Mouse (Mus musculus) retina, embryonic 14.5 days (tissue): ENCODE measurements around the gene Xrcc6.

Source experiments
- DNase-seq: peaks from one replicate; pipeline ENCODE4 v3.0.0-alpha.2; 2015; ENCODE audit warnings: low spot score

Gene Xrcc6

GRCm38 (mm10) chr15:82022535-82023088 is 35.0 kb downstream of the Xrcc6 start:
- no peak for DNase-seq

DNA sequence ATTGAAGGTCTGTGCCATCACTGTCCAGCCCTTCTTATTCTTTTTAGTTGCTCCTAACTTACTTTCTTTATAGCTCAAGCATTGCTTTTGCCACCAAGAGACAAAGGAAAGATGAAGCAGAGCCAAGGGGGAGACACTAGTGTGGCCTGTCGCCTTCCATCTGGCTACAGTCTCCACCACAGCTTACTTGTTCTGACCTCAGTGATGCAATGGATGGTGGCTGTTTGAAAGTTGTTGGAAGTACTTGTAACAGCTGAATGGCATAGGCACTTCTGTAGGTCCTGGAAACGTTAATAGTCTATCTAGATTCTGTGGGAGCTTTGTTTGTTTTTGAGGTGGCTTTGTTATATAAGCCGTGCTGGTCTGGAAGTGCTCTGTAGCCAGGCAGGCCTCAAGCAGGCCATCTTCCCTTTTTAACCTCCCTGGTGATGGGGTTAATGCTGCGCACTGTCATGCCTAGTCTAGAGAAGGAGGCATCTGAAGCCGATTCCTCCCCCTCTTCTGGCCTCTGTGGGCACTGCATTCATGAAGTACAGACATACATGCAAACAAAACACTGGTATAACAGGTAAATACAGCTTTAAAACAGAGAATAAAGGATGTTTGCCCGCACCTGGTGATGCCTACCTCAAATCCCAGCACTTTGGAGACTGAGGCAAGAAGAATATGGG is 36.5 kb downstream of the Xrcc6 start:
- DNase-seq, result no peak

- no peak for DNase-seq
Observed at GRCm38 (mm10) chr15:82027276-82027675, 39.6 kb downstream of the Xrcc6 start.

- DNase-seq, result no peak
Observed at GRCm38 (mm10) chr15:82027726-82028125, 40.1 kb downstream of the Xrcc6 start.

DNA sequence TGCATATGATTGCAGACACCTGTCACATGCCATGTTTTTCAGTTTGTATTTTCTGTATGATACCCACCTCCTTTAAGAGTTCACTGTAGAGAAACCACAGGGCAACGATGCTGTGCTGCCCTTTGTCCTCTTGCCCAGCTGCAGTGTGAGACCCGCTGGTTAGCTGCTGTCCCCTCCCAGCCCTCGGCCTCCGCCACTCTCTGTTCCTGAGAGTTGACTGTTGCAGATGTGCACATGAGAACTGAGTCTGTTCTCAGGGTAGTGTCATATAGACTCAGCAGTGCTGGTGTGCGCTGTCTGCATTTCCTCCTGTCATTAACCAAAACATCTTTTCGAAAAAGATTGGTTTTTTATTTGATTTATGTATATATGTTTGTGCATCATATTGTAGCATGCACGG is 44.8 kb downstream of the Xrcc6 start:
- DNase-seq, result no peak

DNA sequence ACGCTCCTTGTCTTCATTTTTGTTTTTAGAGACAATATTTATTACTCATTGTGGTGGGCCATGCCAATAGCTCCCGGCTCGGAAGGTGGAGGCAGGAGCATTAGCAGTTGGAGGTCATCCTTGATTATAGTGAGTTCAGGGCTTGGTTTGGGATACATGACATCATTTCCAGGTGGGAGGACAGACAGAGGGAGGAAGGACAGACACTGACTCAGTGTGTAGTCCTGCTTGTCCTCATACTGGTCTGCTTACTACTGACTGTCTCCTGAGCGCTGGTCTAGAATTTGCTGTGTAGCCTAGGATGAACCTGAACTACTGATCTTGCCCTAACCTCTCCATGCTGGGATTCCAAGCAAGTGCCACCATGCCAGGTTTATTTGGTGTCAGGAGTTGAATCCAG is 46.1 kb downstream of the Xrcc6 start, which contains the start of gene Desi1:
Desi1 (minus strand) TSS at position 101 of the 400 bp plus-strand sequence.
- no peak for DNase-seq

- DNase-seq, result no peak
Observed at GRCm38 (mm10) chr15:82035904-82036689, 48.5 kb downstream of the Xrcc6 start.

DNA sequence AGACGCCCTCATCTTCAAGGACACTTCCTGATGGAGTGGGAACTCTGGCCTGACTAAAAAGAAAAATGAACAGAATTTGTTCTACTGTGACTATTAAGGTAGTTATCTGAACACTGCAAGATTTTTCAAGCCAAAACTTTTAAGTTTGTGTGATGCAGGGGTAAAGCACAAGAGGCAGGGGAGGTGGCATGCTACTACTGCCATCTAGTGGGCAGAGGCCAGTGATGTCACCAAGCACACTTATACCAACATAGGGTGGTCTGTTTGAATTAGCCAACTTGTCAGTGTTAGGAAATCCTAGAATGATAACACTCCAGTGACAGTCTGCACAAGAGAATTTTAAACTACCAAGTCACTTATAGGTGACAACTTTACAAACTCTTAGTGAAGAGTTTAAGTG is 53.0 kb downstream of the Xrcc6 start:
- peak; percentile 83 for DNase-seq

DNA sequence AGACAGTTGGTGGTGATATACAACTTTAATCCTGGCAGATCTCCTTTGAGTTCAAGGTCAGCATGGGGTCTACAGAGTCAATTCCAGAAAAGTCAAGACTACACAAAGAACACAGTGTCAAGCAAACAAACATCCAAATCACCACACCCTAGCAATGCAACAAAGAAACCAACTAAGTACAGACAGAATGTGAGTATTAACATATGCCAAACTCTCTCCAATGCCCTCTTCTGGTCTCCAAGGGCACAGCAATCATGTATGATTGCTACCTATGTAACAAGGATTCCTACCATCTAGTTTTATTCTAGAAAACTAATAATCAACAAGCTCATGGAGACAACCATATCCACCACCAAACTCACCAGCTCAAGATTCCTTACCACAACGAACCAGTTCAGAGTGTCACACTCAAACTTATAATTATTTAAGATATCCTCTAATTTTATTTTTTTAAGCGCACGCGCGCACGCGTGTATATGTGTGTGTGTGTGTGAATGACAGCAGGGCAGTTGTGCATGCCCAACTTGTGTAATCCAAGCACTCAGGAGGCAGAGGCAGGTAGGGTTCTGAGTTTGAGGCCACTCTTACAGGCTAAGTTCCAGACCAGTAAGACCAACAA is 56.6 kb downstream of the Xrcc6 start:
- peak; percentile 48 for DNase-seq

GRCm38 (mm10) chr15:82046246-82046891 is 58.7 kb downstream of the Xrcc6 start:
- DNase-seq, result no peak

DNA sequence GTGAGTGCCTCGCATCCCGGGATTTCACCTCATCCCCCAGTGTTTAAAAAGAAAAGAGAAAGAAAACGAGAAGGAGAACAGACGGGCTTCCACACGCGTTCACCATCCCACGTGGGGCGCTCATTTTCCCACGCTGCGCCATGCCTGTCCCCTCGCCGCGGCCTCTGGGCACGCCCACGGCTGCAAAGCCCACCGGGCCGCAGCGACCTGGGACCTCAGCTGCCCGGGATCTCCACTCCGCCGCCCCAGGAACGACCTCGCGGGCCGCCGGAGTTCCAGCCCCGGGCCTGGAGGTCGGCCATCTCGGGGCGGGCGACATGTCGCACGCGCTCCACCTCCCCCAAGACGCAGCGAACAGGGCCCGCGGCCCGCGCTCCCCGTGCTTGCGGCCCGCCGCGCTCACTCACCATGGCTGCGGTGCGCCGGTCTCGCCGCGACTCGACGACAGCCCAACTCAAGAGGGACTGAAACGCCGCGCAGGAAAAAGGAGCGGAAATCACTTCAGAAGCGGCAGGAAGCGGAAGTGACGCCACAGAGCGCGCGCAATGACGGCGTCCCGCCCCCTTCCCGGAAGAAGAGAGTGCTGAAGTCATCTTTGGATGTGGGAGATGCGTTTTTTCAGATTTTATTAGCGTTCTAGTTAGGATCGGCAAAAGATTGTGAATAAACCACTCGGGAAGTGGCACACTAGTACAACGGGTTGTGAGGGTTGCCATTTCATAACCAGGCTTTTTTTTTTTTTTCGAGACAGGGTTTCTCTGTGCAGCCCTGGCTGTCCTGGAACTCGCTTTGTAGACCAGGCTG is 59.6 kb downstream of the Xrcc6 start, which contains the start of gene Snu13:
Snu13 (minus strand) TSS at position 519 of the 804 bp plus-strand sequence.
- peak; percentile 94 for DNase-seq

- DNase-seq, result no peak
Observed at GRCm38 (mm10) chr15:82052544-82052943, 64.9 kb downstream of the Xrcc6 start.

DNA sequence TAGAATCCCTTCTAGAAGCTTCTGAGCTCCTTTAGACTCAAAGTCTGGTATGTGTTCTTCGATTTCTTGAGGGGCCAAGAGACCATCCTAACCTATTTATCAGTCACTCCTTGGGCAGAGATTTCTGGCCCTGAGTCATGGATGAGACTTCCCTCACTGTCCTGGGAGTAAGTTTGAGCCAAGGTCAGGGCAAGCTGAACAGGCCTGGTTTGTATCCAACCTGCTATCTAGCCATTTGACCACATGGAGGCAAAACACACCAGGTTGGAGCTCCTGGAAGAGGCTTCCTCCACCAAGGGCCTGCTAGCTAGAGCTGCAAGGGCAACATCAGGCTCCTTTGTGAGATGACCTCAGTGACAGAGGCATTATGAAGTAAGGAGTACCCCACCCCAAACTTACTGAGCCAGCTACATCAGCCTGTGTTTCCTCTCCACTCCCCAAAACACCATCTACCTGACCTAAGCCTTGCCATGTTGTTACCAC is 71.1 kb downstream of the Xrcc6 start, which contains the start of gene 4930407I10Rik:
4930407I10Rik (plus strand) TSS at position 433 of the 483 bp plus-strand sequence.
- no peak for DNase-seq

DNA sequence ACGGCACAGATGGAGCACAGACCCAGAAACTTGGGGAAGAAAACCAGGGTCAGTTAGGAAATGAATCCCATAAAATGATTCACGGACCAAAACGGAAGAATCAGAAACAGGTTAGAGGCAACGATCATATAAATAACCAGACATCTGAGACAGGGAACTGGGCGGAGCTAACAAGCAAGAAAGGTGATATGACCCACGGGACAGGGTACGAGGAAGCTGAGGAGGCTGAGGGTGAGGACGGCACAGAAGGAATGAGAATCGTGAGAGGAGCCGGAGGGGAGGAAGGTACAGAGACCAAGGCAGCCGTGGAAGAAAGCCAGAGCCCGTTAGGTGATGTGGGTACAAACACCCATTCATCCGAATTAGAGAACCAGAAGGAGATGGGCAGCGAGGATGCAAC is 76.3 kb downstream of the Xrcc6 start:
- DNase-seq, result no peak

- peak; percentile 97 for DNase-seq
Observed at GRCm38 (mm10) chr15:82065511-82065910, 77.9 kb downstream of the Xrcc6 start.

GRCm38 (mm10) chr15:82069898-82070297 is 82.3 kb downstream of the Xrcc6 start, which contains the start of gene Mei1:
TSS of gene Mei1 (plus strand) at chr15:82069996.
- no peak for DNase-seq

DNA sequence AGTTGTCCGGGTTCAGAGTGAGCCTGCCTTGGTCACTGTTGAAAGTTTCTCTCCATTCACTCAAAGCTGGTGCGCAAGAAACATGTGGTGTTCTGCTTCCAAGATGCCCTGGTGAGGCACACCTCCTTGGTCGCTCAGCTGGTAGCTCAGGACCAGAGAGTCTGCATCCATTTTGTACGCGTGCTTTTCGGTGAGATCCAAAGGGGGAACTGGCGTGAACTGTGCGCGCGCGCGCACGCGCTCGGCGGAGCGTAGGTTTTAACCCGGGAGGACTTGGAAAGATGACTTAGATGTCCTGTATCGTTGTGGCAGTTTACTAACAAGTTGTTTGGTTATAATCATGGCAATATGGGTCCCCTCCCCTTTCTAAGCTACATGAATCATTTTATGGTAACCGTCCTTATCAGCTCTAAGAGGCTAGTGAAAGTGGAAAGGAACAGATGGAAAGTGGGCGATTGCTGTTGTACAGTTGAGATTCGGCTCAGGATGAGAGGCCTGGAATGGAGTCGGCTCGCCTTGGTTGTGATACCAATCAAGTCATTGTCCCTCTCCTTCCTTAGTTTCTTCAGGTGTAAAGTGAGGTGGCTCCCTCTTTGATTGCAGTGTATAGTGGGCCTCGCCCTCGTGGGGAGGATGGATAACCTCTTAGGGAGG is 84.3 kb downstream of the Xrcc6 start:
- DNase-seq, result no peak

GRCm38 (mm10) chr15:82073490-82073889 is 85.9 kb downstream of the Xrcc6 start:
- no peak for DNase-seq

DNA sequence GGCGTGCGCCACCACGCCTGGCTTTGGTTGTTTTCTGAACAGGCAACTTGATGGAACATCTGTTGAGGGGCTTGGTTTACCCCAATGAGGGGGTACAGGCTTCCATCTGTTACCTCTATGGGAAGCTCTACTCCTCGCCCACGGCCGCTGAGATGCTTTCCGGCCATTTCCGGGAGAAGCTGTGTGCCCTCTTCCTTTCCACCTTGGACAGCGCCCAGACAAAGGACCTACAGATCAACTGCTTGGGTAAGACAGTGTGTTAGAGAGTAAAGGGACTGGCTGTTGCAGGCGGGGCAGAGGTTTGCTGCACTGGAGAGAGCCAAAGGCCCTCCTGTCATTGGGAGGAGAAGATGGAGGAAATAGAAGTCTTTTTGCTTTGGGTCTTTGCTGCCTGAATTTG is 92.2 kb downstream of the Xrcc6 start:
- no peak for DNase-seq

DNA sequence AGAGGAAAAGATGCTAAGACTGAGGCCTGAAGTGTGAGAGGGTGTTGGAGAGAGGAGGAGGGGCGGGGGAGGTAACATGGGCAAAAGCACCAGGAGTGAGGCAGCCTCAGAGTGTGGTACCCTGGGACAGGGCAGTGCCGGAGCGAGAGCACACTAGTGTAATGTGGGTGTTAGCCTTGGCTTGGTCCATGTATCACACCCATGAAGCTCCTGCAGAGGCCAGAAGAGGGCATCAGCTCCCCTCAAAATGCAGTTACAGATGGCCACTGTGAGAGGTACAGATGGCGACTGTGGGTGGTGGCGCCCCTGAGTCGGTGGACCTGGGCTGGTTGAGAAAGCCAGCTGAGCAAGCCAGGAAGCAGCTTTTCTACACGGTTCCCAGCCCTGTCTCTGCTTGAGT is 93.5 kb downstream of the Xrcc6 start:
- peak; percentile 59 for DNase-seq
